Mouse (Mus musculus) brown adipose tissue, adult 24 weeks (tissue): Measurements from ENCODE around the gene Trim54. TPM values are rescaled to one million over a fixed set of nuclear protein-coding genes. Genes with fewer than 3 reads are reported as not detected.

Experiments
- H3K27ac ChIP-seq: fragments of 200-500 bp; replicated peaks from 2 replicates; pipeline ENCODE4 v1.5.1; 2012; ENCODE audit warnings: low read depth, mild to moderate bottlenecking, low read length
- H3K4me1 ChIP-seq: fragments of 200-500 bp; 2 replicates; pipeline ENCODE4 v1.6.1; 2012; ENCODE audit warnings: low read length, mixed read lengths; ENCODE audit not compliant: control insufficient read depth, insufficient read depth, insufficient read length
- H3K4me3 ChIP-seq: fragments of 200-500 bp; 2 replicates; pipeline ENCODE4 v1.5.1; 2012; ENCODE audit warnings: low read depth, mild to moderate bottlenecking, low read length, moderate library complexity; ENCODE audit not compliant: insufficient read depth
- polyA plus RNA-seq: library from polyadenylated mRNA; stranded (reverse); fragments of >200 nt; gene quantifications from 2 replicates; pipeline ENCODE4 v1.2.4, GENCODE M21; 2012; ENCODE audit not compliant: missing spikeins, insufficient read depth, insufficient read length

Trim54 gene
- 3.2 and 4.2 TPM in 2 replicates for polyA plus RNA-seq

GRCm38 (mm10) chr5:31116354-31116753 lies at the start of gene Trim54:
Gene Trim54 (plus strand): TSS chr5:31116712.
- Histone ChIP-seq H3K4me1 (no peaks in the 10 kb centered on the region), H3K4me3 (no peak within 1 kb of the TSS; the same call in 1 of the 2 replicates), H3K27ac (no peak within 1 kb of the TSS)

- H3K27ac ChIP-seq, result no peak overlapping the region
- no peak overlapping the region for H3K4me3 ChIP-seq
- peaks cover 5% of the 10 kb centered on the region; the same call in 1 of the 2 replicates for H3K4me1 ChIP-seq
Measured at GRCm38 (mm10) chr5:31069810-31070209, 46.7 kb upstream of the Trim54 start.

GRCm38 (mm10) chr5:31071059-31071458 lies 45.5 kb upstream of the Trim54 start:
- peaks cover 5% of the 10 kb centered on the region; the same call in 1 of the 2 replicates for H3K4me1 ChIP-seq
- no peak overlapping the region for H3K4me3 ChIP-seq
- H3K27ac ChIP-seq, result no peak overlapping the region

GRCm38 (mm10) chr5:31071821-31072220 lies 44.7 kb upstream of the Trim54 start:
- peaks cover 5% of the 10 kb centered on the region; the same call in 1 of the 2 replicates for H3K4me1 ChIP-seq

GRCm38 (mm10) chr5:31073176-31073575 lies 43.3 kb upstream of the Trim54 start:
- peak overlapping the region; percentile 78 for H3K27ac ChIP-seq
- H3K4me3 ChIP-seq, result no peak overlapping the region
- H3K4me1 ChIP-seq, result peaks cover 5% of the 10 kb centered on the region; the same call in 1 of the 2 replicates

More at GRCm38 (mm10) chr5:31071821-31072220, 44.7 kb upstream of the Trim54 start:
- Histone ChIP-seq H3K27ac (no peak overlapping the region), H3K4me3 (no peak overlapping the region)

- H3K4me3 ChIP-seq, result no peak overlapping the region
- H3K4me1 ChIP-seq, result peaks cover 5% of the 10 kb centered on the region; the same call in 1 of the 2 replicates
- H3K27ac ChIP-seq, result no peak overlapping the region
Measured at GRCm38 (mm10) chr5:31076346-31076745, 40.2 kb upstream of the Trim54 start.

- Histone ChIP-seq H3K4me1 (no peaks in the 10 kb centered on the region), H3K4me3 (no peak overlapping the region), H3K27ac (no peak overlapping the region)
Measured at GRCm38 (mm10) chr5:31080059-31080794, 36.3 kb upstream of the Trim54 start.

- Histone ChIP-seq H3K4me1 (no peaks in the 10 kb centered on the region), H3K27ac (no peak overlapping the region), H3K4me3 (no peak overlapping the region)
Measured at GRCm38 (mm10) chr5:31080795-31081164, 35.7 kb upstream of the Trim54 start.

- no peak overlapping the region for H3K27ac ChIP-seq
- H3K4me3 ChIP-seq, result no peak overlapping the region
- H3K4me1 ChIP-seq, result no peaks in the 10 kb centered on the region
Measured at GRCm38 (mm10) chr5:31081386-31081785, 35.1 kb upstream of the Trim54 start.

GRCm38 (mm10) chr5:31082355-31082754 lies 34.2 kb upstream of the Trim54 start:
- Histone ChIP-seq H3K4me1 (no peaks in the 10 kb centered on the region), H3K27ac (no peak overlapping the region), H3K4me3 (no peak overlapping the region)

- no peak overlapping the region for H3K27ac ChIP-seq
- no peak overlapping the region for H3K4me3 ChIP-seq
Measured at GRCm38 (mm10) chr5:31082935-31083625, 33.4 kb upstream of the Trim54 start.

GRCm38 (mm10) chr5:31083949-31084348 lies 32.6 kb upstream of the Trim54 start:
- no peak overlapping the region for H3K27ac ChIP-seq
- H3K4me1 ChIP-seq, result no peaks in the 10 kb centered on the region
- H3K4me3 ChIP-seq, result no peak overlapping the region

More at GRCm38 (mm10) chr5:31082935-31083625, 33.4 kb upstream of the Trim54 start:
- H3K4me1 ChIP-seq, result no peaks in the 10 kb centered on the region

- Histone ChIP-seq H3K4me3 (no peak overlapping the region), H3K27ac (no peak overlapping the region), H3K4me1 (no peaks in the 10 kb centered on the region)
Measured at GRCm38 (mm10) chr5:31086606-31087005, 29.9 kb upstream of the Trim54 start.

- Histone ChIP-seq H3K4me1 (no peaks in the 10 kb centered on the region), H3K4me3 (no peak overlapping the region), H3K27ac (no peak overlapping the region)
Measured at GRCm38 (mm10) chr5:31087131-31087530, 29.4 kb upstream of the Trim54 start.

- Histone ChIP-seq H3K4me1 (no peaks in the 10 kb centered on the region), H3K27ac (no peak overlapping the region), H3K4me3 (peak overlapping the region; percentile 36; the same call in 1 of the 2 replicates)
Measured at GRCm38 (mm10) chr5:31092231-31092975, 24.1 kb upstream of the Trim54 start.
